Mouse (Mus musculus): Measurements from ENCODE around the gene Cbx6. TPM values are rescaled to one million over a fixed set of nuclear protein-coding genes. Genes with fewer than 3 reads are reported as not detected.

Cbx6 gene
- total RNA-seq, 4 experiments from 2014 or later = 293 to 319 (median 310) TPM

Other genes with a start within 250 kb of the Cbx6 start
- 1 to 10 TPM in 2 of 4 experiments, under 1 TPM in 2; 0.17 to 1.8 (median 0.92) TPM for gene Dmc1, start 229.6 kb downstream of the Cbx6 start, total RNA-seq (2022)
- gene Fam227a, start 175.7 kb downstream of the Cbx6 start, total RNA-seq (2022) = 10 to 100 TPM; 10.4 to 11.4 (median 10.6) TPM
- 10 to 100 TPM; 42.9 to 48.2 (median 46.4) TPM for gene Cby1, start 175.5 kb downstream of the Cbx6 start, total RNA-seq (2022)
- 100 to 1,000 TPM in 2 of 4 experiments, 10 to 100 TPM in 2; 87.9 to 109 (median 103) TPM for gene Tomm22, start 163.8 kb downstream of the Cbx6 start, total RNA-seq (2022)
- 10 to 100 TPM; 56.0 to 62.3 (median 60.6) TPM for gene Josd1, start 146.8 kb downstream of the Cbx6 start, total RNA-seq (2022)
- gene Gtpbp1, start 143.8 kb downstream of the Cbx6 start, total RNA-seq (2022) = 10 to 100 TPM; 48.5 to 60.5 (median 55.9) TPM
- gene Sun2, start 92.2 kb downstream of the Cbx6 start, total RNA-seq (2022) = 10 to 100 TPM; 50.4 to 71.2 (median 63.2) TPM
- gene Dnal4, start 56.8 kb downstream of the Cbx6 start, total RNA-seq (2022) = 10 to 100 TPM; 49.3 to 56.8 (median 52.9) TPM
- gene Nptxr, start 29.9 kb downstream of the Cbx6 start, total RNA-seq (2022) = 100 to 1,000 TPM; 506 to 553 (median 527) TPM
- gene Npcd, start 451 bp downstream of the Cbx6 start, total RNA-seq (2022) = 10 to 100 TPM; 14.8 to 25.9 (median 19.3) TPM
- gene Apobec3, start 57.0 kb upstream of the Cbx6 start, total RNA-seq (2022) = 1 to 10 TPM; 4.3 to 8.1 (median 6.0) TPM
- 10 to 100 TPM; 51.4 to 59.9 (median 55.5) TPM for gene Cbx7, start 136.4 kb upstream of the Cbx6 start, total RNA-seq (2022)
- gene Pdgfb, start 180.3 kb upstream of the Cbx6 start, total RNA-seq (2022) = 10 to 100 TPM; 26.4 to 31.9 (median 28.1) TPM

All from left cerebral cortex, adult 8-10 months (tissue).